Mouse (Mus musculus) liver, embryonic 11.5 days (tissue): ENCODE data around the gene Vmn1r177. TPM values are rescaled to one million over a fixed set of nuclear protein-coding genes. Genes with fewer than 3 reads are reported as not detected.
"Not testable (repeated sequence)": the region's sequence is repeated elsewhere in the genome, so short reads cannot be mapped to it uniquely, and the experiment has no call there.

ENCODE experiments used
- ATAC-seq: fragments of 200-750 bp; cut with Nextera tagmentation; replicated peaks from 2 replicates; pipeline ENCODE4 v1.8.0; 2017; ENCODE audit warnings: moderate number of reproducible peaks, mild to moderate bottlenecking, moderate TSS enrichment, moderate library complexity; ENCODE audit not compliant: low FRiP score
- DNase-seq: peaks from one replicate; pipeline ENCODE4 v3.0.0-alpha.2; 2017; ENCODE audit warnings: low spot score
- H3K27ac ChIP-seq: fragments of 300-500 bp; sonication (generic); 2 replicates; pipeline ENCODE4 v1.5.1; 2014; ENCODE audit warnings: mild to moderate bottlenecking, low read depth, low read length, control low read depth
- H3K27me3 ChIP-seq: fragments of 300-500 bp; sonication (generic); replicated peaks from 2 replicates; pipeline ENCODE4 v1.6.1; 2014; ENCODE audit warnings: low read length, mixed read lengths; ENCODE audit not compliant: control insufficient read depth, insufficient read depth
- H3K36me3 ChIP-seq: fragments of 300-500 bp; sonication (generic); 2 replicates; pipeline ENCODE4 v1.6.1; 2014; ENCODE audit warnings: mild to moderate bottlenecking, low read length, moderate library complexity, mixed read lengths; ENCODE audit not compliant: control insufficient read depth, insufficient read depth
- H3K4me1 ChIP-seq: fragments of 300-500 bp; sonication (generic); replicated peaks from 2 replicates; pipeline ENCODE4 v1.6.1; 2014; ENCODE audit warnings: low read length, mixed read lengths; ENCODE audit not compliant: control insufficient read depth, insufficient read depth
- H3K4me2 ChIP-seq: fragments of 300-500 bp; sonication (generic); 2 replicates; pipeline ENCODE4 v1.6.1; 2014; ENCODE audit warnings: mild to moderate bottlenecking, control low read depth, moderate library complexity
- H3K4me3 ChIP-seq: fragments of 300-500 bp; sonication (generic); 2 replicates; pipeline ENCODE4 v1.5.1; 2014; ENCODE audit warnings: low read depth, low read length, control low read depth
- H3K9ac ChIP-seq: fragments of 300-500 bp; sonication (generic); 2 replicates; pipeline ENCODE4 v1.6.1; 2014; ENCODE audit warnings: low read depth, low read length, control low read depth
- H3K9me3 ChIP-seq: fragments of 300-500 bp; sonication (generic); 2 replicates; pipeline ENCODE4 v1.6.1; 2016; ENCODE audit warnings: low read length, inconsistent platforms, mixed read lengths; ENCODE audit not compliant: control insufficient read depth
- WGBS: fragments of 180-500 bp; shearing (Covaris S2); extraction: QIAGEN DNeasy Blood & Tissue Kit; methylation state at CpG from one replicate; pipeline ENCODE4 v1.1.7; 2014; 5-methylcytosine and 5-hydroxymethylcytosine counted together
- polyA plus RNA-seq: library from polyadenylated mRNA; unstranded; fragments of >200 nt; fragmentation: Nextera tagmentation; extraction: Ambion mirVana; gene quantifications from 2 replicates; pipeline ENCODE4 v1.2.1, GENCODE M21; 2014

The Vmn1r177 gene
- polyA plus RNA-seq, result not detected in 2 replicates

- H3K27me3 ChIP-seq, DNase-seq, H3K9ac ChIP-seq, H3K27ac ChIP-seq, H3K36me3 ChIP-seq, H3K4me3 ChIP-seq, H3K9me3 ChIP-seq, H3K4me1 ChIP-seq, ATAC-seq, H3K4me2 ChIP-seq: not testable (repeated sequence)
- 16% methylated on average over 1 of the region's 1 CpGs for WGBS
Observed at GRCm38 (mm10) chr7:23866349-23866748, at the start of gene Vmn1r177. Gene Vmn1r177 (minus strand): TSS chr7:23866449.

GRCm38 (mm10) chr7:23891709-23892108 lies 25.5 kb upstream of the Vmn1r177 start, which contains the start of gene Vmn1r178:
Gene Vmn1r178 (plus strand): TSS chr7:23892009.
- no peak within 1 kb of the TSS for H3K4me3 ChIP-seq
- no peak for ATAC-seq

GRCm38 (mm10) chr7:23876918-23877317 lies 10.7 kb upstream of the Vmn1r177 start:
- not testable (repeated sequence) for ATAC-seq, DNase-seq, H3K9me3 ChIP-seq, H3K4me1 ChIP-seq, H3K4me3 ChIP-seq, H3K27ac ChIP-seq, H3K36me3 ChIP-seq, H3K4me2 ChIP-seq, H3K27me3 ChIP-seq, H3K9ac ChIP-seq
- 72% methylated on average over 3 of the region's 4 CpGs for WGBS

More at GRCm38 (mm10) chr7:23891709-23892108, 25.5 kb upstream of the Vmn1r177 start, which contains the start of gene Vmn1r178:
- no peak within 1 kb of the TSS for H3K27ac ChIP-seq
- H3K4me1 ChIP-seq, result no peaks in the 10 kb centered on the region
- WGBS, result 84% methylated on average over 1 of the region's 1 CpGs
- DNase-seq, result no peak
- no peak within 1 kb of the TSS for H3K9ac ChIP-seq
- no peaks in the 10 kb centered on the region; the same call in 1 of the 2 replicates for H3K9me3 ChIP-seq
- no peaks in the 10 kb centered on the region for H3K36me3 ChIP-seq
- H3K27me3 ChIP-seq, result no peaks in the 10 kb centered on the region
- H3K4me2 ChIP-seq, result no peak within 1 kb of the TSS

- not testable (repeated sequence) for H3K9ac ChIP-seq, H3K9me3 ChIP-seq, DNase-seq, H3K4me2 ChIP-seq, H3K4me3 ChIP-seq, H3K27me3 ChIP-seq, ATAC-seq, H3K36me3 ChIP-seq, H3K4me1 ChIP-seq, H3K27ac ChIP-seq
- WGBS, result no CpG with 5 or more reads among the region's 1 CpGs
Observed at GRCm38 (mm10) chr7:23837272-23837671, 29.0 kb downstream of the Vmn1r177 start, which contains the start of gene Vmn1r176. Gene Vmn1r176 (minus strand): TSS chr7:23837372.

Other genes with a start within 250 kb of the Vmn1r177 start
- not detected in 2 replicates for gene Vmn1r171, start 235.7 kb downstream of the Vmn1r177 start, polyA plus RNA-seq
- gene Vmn1r172, start 208.1 kb downstream of the Vmn1r177 start, polyA plus RNA-seq, result not detected in 2 replicates
- not detected in 2 replicates for gene Vmn1r173, start 165.7 kb downstream of the Vmn1r177 start, polyA plus RNA-seq
- not detected in 2 replicates for gene Vmn1r174, start 114.2 kb downstream of the Vmn1r177 start, polyA plus RNA-seq
- gene Vmn1r175, start 55.8 kb downstream of the Vmn1r177 start, polyA plus RNA-seq, result not detected in 2 replicates
- not detected in 2 replicates for gene Vmn1r176, start 29.1 kb downstream of the Vmn1r177 start, polyA plus RNA-seq
- gene Vmn1r178, start 25.6 kb upstream of the Vmn1r177 start, polyA plus RNA-seq, result not detected in 2 replicates
- not detected in 2 replicates for gene Vmn1r179, start 60.5 kb upstream of the Vmn1r177 start, polyA plus RNA-seq
- not detected in 2 replicates for gene Vmn1r180, start 84.2 kb upstream of the Vmn1r177 start, polyA plus RNA-seq
- gene Vmn1r181, start 108.2 kb upstream of the Vmn1r177 start, polyA plus RNA-seq, result not detected in 2 replicates
- gene V1rd19, start 135.2 kb upstream of the Vmn1r177 start, polyA plus RNA-seq, result not detected in 2 replicates
- gene Vmn1r183, start 186.8 kb upstream of the Vmn1r177 start, polyA plus RNA-seq, result not detected in 2 replicates
- gene Zfp180, start 215.5 kb upstream of the Vmn1r177 start, polyA plus RNA-seq, result 19.8 and 22.4 TPM in 2 replicates
- 2.1 and 3.5 TPM in 2 replicates for gene Zfp112, start 245.9 kb upstream of the Vmn1r177 start, polyA plus RNA-seq